Mouse (Mus musculus) liver, embryonic 14.5 days (tissue): ENCODE measurements around the gene Cmklr1.

ENCODE experiments used
- CTCF ChIP-seq: IDR thresholded peaks from 2 replicates; pipeline ENCODE4 v1.5.1; 2016; ENCODE audit warnings: antibody characterized with exemption, low read depth, control low read depth
- EP300 ChIP-seq: IDR thresholded peaks from 2 replicates; pipeline ENCODE4 v1.6.1; 2016; ENCODE audit warnings: antibody characterized with exemption, low read depth

DNA sequence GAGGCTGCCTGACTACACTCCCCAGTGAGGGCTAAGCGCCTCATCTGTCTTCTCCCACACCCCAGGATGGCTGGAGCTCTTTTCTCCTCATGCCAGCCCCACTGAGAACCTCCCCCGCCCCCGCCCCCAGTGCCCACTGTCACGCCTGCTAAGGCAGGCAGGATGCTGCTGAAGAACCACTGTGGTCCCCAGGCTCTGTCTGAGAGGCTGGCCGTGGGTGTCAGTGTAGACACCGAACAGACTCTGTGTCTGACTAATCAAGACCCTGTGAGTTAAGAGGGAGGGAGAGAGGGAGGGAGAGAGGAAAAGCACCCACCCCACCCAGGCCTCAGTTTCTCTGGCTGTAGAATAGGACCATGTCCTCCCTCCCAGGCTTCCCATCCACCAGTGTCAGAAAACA, 9.2 kb downstream of the Cmklr1 start:
- TF ChIP-seq CTCF = no peak
- TF ChIP-seq EP300 = no peak
